Mouse (Mus musculus) forebrain, embryonic 12.5 days (tissue): ENCODE measurements around the gene Nsmce1. TPM values are rescaled to one million over a fixed set of nuclear protein-coding genes. Genes with fewer than 3 reads are reported as not detected.

Source experiments
- ATAC-seq: fragments of 200-750 bp; cut with Nextera tagmentation; 2 replicates; pipeline ENCODE4 v1.8.0; 2017; ENCODE audit warnings: moderate TSS enrichment; ENCODE audit not compliant: low FRiP score
- H3K27ac ChIP-seq: fragments of 300-500 bp; sonication (generic); 2 replicates; pipeline ENCODE4 v1.5.1; 2016; ENCODE audit warnings: mild to moderate bottlenecking
- H3K27me3 ChIP-seq: fragments of 300-500 bp; sonication (generic); 2 replicates; pipeline ENCODE4 v1.6.1; 2016; ENCODE audit warnings: mild to moderate bottlenecking
- H3K36me3 ChIP-seq: fragments of 300-500 bp; sonication (generic); replicated peaks from 2 replicates; pipeline ENCODE4 v1.6.1; 2016; ENCODE audit warnings: mild to moderate bottlenecking
- H3K4me1 ChIP-seq: fragments of 300-500 bp; sonication (generic); 2 replicates; pipeline ENCODE4 v1.6.1; 2016
- H3K4me2 ChIP-seq: fragments of 300-500 bp; sonication (generic); 2 replicates; pipeline ENCODE4 v1.6.1; 2016; ENCODE audit warnings: mild to moderate bottlenecking, moderate library complexity
- H3K4me3 ChIP-seq: fragments of 300-500 bp; sonication (generic); replicated peaks from 2 replicates; pipeline ENCODE4 v1.5.1; 2016; ENCODE audit warnings: mild to moderate bottlenecking
- H3K9ac ChIP-seq: fragments of 300-500 bp; sonication (generic); 2 replicates; pipeline ENCODE4 v1.6.1; 2016; ENCODE audit warnings: mild to moderate bottlenecking
- H3K9me3 ChIP-seq: fragments of 300-500 bp; sonication (generic); 2 replicates; pipeline ENCODE4 v1.6.1; 2016
- WGBS: fragments of 180-500 bp; shearing (Covaris S2); methylation state at CpG from one replicate; pipeline ENCODE4 v1.1.7; 2016; 5-methylcytosine and 5-hydroxymethylcytosine counted together
- polyA plus RNA-seq: library from polyadenylated mRNA; unstranded; fragments of >200 nt; fragmentation: Nextera tagmentation; extraction: Ambion mirVana; gene quantifications from 2 replicates; pipeline ENCODE4 v1.2.1, GENCODE M21; 2016

Gene Nsmce1
- 113 and 114 TPM in 2 replicates for polyA plus RNA-seq

DNA sequence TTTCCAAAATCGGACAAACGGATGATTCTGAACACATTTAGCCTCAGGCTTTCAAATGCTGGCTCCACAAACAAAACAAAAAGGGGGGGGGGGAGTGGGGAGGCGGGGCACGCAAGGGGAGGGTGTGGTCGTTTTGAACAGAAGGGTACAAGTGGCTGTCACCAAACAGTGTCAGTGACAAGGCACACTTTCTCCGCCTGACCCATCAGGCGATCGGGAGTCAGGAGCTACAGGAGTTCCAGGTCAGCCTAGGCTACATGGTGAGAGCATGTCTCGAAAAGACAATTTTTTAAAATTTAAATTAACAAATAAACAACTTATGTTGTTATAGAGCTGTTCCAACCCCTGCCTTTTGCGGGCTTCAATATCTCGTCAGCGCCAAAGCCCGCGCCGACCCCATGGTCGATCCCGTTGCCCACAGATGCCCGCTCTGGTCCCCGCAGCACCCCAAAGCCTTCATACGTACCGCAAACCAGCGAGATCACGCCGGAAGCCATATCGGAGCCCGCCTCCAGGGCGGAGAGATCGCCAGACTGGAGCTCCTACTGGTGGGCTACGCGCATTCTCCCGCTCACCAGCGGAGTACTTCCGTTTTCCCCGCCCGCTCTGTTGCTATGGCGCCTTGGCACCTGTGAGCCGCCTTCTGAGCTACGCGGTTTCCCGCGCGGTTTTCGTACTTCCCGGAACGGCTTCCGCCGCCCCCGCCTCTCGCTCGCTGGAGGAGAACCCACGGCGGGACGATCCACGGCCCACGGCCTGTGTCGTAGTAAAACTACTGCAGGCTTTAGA, at the start of gene Nsmce1:
Gene Nsmce1 (minus strand): TSS at position 650 of the 789 bp plus-strand sequence.
- Histone ChIP-seq H3K4me1 (peaks cover 21% of the 10 kb centered on the region), H3K36me3 (no peaks in the 10 kb centered on the region), H3K27ac (peak within 1 kb of the TSS; percentile 85), H3K4me3 (peak within 1 kb of the TSS; percentile 55), H3K4me2 (peak within 1 kb of the TSS; percentile 69), H3K9ac (peak within 1 kb of the TSS; percentile 76), H3K9me3 (no peaks in the 10 kb centered on the region), H3K27me3 (peaks cover 8% of the 10 kb centered on the region; the same call in 1 of the 2 replicates)
- under 1% methylated on average over 56 of the region's 56 CpGs for WGBS
- ATAC-seq, result peak; percentile 99

DNA sequence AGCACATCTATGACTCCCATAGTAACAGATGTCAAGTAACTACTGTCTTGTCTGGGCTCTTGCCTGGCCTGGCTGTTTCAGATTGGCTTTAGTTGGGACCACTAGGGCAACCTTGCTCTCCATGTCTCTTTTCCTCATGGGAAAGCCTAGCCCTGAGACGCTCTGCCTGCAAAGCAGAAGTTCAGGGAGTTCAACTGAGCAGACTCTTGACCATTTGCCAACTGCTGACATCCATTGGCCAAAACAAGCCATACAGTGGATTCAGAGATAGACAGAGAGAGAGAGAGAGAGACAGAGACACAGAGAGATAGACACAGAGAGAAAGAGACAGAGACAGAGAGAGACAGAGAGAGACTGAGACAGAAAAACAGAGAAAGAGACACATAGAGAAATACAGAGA, 49.6 kb upstream of the Nsmce1 start:
- Histone ChIP-seq H3K27ac (no peak overlapping the region), H3K9me3 (no peaks in the 10 kb centered on the region), H3K9ac (no peak overlapping the region), H3K4me2 (no peak overlapping the region), H3K4me3 (no peak overlapping the region), H3K36me3 (no peaks in the 10 kb centered on the region), H3K4me1 (peaks cover 7% of the 10 kb centered on the region; the same call in 1 of the 2 replicates), H3K27me3 (peaks cover 9% of the 10 kb centered on the region; the same call in 1 of the 2 replicates)
- ATAC-seq, result no peak
- 81% methylated on average over 1 of the region's 1 CpGs for WGBS

DNA sequence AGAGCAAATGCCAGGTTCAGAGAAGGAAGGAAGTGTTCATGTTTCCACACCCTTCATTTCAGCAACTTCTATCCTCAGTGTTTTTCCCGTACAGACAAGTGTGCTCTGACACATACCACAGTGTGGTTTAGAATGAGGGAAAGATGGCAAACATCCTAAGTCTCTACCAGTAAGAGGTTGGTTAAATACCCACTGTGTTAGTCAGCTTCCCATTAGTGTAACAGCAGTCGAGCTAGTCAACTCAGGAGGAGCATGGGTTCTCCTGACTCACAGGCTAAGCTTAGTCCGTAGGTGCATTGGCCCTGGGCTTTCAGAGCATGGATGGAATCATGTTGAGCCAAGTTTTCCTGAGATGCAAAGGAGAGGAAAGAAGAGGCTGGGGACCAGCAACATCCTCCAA, 48.0 kb upstream of the Nsmce1 start:
- H3K9me3 ChIP-seq, result no peaks in the 10 kb centered on the region
- H3K4me2 ChIP-seq, result no peak overlapping the region
- peaks cover 7% of the 10 kb centered on the region; the same call in 1 of the 2 replicates for H3K4me1 ChIP-seq
- no peaks in the 10 kb centered on the region for H3K36me3 ChIP-seq
- peaks cover 9% of the 10 kb centered on the region; the same call in 1 of the 2 replicates for H3K27me3 ChIP-seq
- no peak overlapping the region for H3K4me3 ChIP-seq
- no peak overlapping the region for H3K27ac ChIP-seq
- 89% methylated on average over 3 of the region's 3 CpGs for WGBS
- H3K9ac ChIP-seq, result no peak overlapping the region
- no peak for ATAC-seq

- no peak overlapping the region for H3K4me2 ChIP-seq
- no peaks in the 10 kb centered on the region for H3K36me3 ChIP-seq
- H3K9ac ChIP-seq, result no peak overlapping the region
- H3K9me3 ChIP-seq, result no peaks in the 10 kb centered on the region
- H3K4me3 ChIP-seq, result no peak overlapping the region
- no peaks in the 10 kb centered on the region for H3K4me1 ChIP-seq
- H3K27me3 ChIP-seq, result no peaks in the 10 kb centered on the region
- no peak for ATAC-seq
- no peak overlapping the region for H3K27ac ChIP-seq
- 93% methylated on average over 9 of the region's 9 CpGs for WGBS
These were observed 36.6 kb upstream of the Nsmce1 start for GRCm38 (mm10) chr7:125527901-125528580.

GRCm38 (mm10) chr7:125527186-125527585, 35.8 kb upstream of the Nsmce1 start:
- Histone ChIP-seq H3K4me1 (no peaks in the 10 kb centered on the region), H3K36me3 (no peaks in the 10 kb centered on the region), H3K4me2 (no peak overlapping the region), H3K27me3 (no peaks in the 10 kb centered on the region), H3K9me3 (no peaks in the 10 kb centered on the region), H3K27ac (no peak overlapping the region), H3K4me3 (no peak overlapping the region), H3K9ac (no peak overlapping the region)
- WGBS, result 88% methylated on average over 6 of the region's 6 CpGs
- ATAC-seq, result no peak

DNA sequence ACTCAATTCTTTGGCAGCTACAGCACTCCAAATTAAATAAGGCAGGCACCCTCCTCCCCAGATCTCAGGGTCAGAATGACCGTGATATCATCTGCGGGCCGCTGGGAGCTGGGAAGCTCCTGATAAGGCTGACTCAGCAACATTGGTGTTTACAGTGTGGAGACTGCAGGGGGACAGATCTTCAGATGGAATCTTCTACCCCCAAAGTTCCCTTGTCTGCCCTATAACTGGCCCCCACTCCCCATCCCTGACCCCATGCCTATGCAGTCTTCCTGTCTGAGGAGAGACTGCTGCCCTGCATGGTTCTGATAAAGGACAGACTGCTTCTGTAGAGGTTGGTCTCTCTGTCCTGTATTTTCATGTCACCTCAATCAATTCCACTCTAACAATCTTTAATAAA, 31.7 kb upstream of the Nsmce1 start:
- no peaks in the 10 kb centered on the region for H3K27me3 ChIP-seq
- H3K9me3 ChIP-seq, result no peaks in the 10 kb centered on the region
- H3K9ac ChIP-seq, result no peak overlapping the region
- H3K4me3 ChIP-seq, result no peak overlapping the region
- WGBS, result 78% methylated on average over 3 of the region's 3 CpGs
- no peak for ATAC-seq
- H3K4me2 ChIP-seq, result no peak overlapping the region
- no peak overlapping the region for H3K27ac ChIP-seq
- H3K4me1 ChIP-seq, result no peaks in the 10 kb centered on the region
- no peaks in the 10 kb centered on the region for H3K36me3 ChIP-seq

DNA sequence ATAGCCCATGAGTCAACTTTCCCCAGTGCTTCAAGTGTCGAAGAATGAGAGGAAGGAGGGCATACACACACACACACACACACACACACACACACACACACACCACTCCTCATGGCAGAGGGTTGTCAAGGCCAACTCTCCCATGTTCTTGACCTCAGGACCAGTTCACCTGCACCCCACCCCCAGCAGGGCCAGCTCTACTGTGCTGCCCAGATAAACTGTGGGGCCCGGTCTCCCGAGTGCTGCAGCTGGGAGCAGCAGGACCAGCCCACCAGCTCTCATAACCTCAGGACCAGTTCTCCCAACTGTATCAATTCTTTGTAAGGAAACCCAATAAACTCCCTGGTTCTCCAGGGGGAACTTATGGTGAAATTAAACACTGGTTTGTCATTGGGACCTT, 28.3 kb upstream of the Nsmce1 start:
- 88% methylated on average over 3 of the region's 3 CpGs for WGBS
- Histone ChIP-seq H3K4me3 (no peak overlapping the region), H3K4me2 (no peak overlapping the region), H3K27me3 (no peaks in the 10 kb centered on the region), H3K27ac (no peak overlapping the region), H3K36me3 (no peaks in the 10 kb centered on the region), H3K9ac (no peak overlapping the region), H3K4me1 (no peaks in the 10 kb centered on the region), H3K9me3 (no peaks in the 10 kb centered on the region)
- no peak for ATAC-seq

DNA sequence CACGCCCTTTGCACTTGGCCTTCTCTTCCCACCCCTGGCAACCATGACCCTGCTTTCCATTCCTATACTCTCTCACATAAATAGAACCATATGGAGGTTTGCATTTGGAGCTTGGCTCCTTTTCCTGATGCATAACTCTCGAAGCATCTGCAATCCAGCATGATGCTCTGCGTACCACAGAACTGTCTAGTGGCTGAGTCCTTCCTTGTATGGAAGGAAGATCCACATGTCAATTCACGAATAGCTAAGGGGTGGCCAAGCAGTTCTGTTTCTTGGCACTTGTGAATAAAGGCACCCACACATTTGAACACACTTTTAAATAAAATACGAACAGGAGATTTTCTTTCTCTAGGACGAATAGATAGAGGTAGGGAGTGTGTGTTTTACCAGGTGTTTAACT, 26.1 kb upstream of the Nsmce1 start:
- Histone ChIP-seq H3K9me3 (no peaks in the 10 kb centered on the region), H3K4me2 (no peak overlapping the region), H3K4me1 (no peaks in the 10 kb centered on the region), H3K9ac (no peak overlapping the region), H3K4me3 (no peak overlapping the region), H3K36me3 (no peaks in the 10 kb centered on the region), H3K27ac (no peak overlapping the region), H3K27me3 (no peaks in the 10 kb centered on the region)
- WGBS, result 80% methylated on average over 6 of the region's 6 CpGs
- ATAC-seq, result no peak

GRCm38 (mm10) chr7:125516723-125517122, 25.3 kb upstream of the Nsmce1 start:
- no peak overlapping the region for H3K4me3 ChIP-seq
- H3K27ac ChIP-seq, result no peak overlapping the region
- no peaks in the 10 kb centered on the region for H3K27me3 ChIP-seq
- H3K9me3 ChIP-seq, result no peaks in the 10 kb centered on the region
- 91% methylated on average over 8 of the region's 8 CpGs for WGBS
- no peak for ATAC-seq
- no peaks in the 10 kb centered on the region for H3K4me1 ChIP-seq
- H3K9ac ChIP-seq, result no peak overlapping the region
- no peak overlapping the region for H3K4me2 ChIP-seq
- H3K36me3 ChIP-seq, result no peaks in the 10 kb centered on the region

- H3K27ac ChIP-seq, result no peak overlapping the region
- 73% methylated on average over 5 of the region's 5 CpGs for WGBS
- H3K36me3 ChIP-seq, result no peaks in the 10 kb centered on the region
- H3K27me3 ChIP-seq, result no peaks in the 10 kb centered on the region
- H3K4me2 ChIP-seq, result no peak overlapping the region
- H3K9ac ChIP-seq, result no peak overlapping the region
- no peaks in the 10 kb centered on the region for H3K4me1 ChIP-seq
- no peak overlapping the region for H3K4me3 ChIP-seq
- no peak for ATAC-seq
- H3K9me3 ChIP-seq, result no peaks in the 10 kb centered on the region
These were observed 23.9 kb upstream of the Nsmce1 start for GRCm38 (mm10) chr7:125515081-125515853.

GRCm38 (mm10) chr7:125511852-125512251, 20.5 kb upstream of the Nsmce1 start:
- 86% methylated on average over 2 of the region's 2 CpGs for WGBS
- Histone ChIP-seq H3K4me2 (no peak overlapping the region), H3K9me3 (no peaks in the 10 kb centered on the region), H3K27me3 (no peaks in the 10 kb centered on the region), H3K36me3 (no peaks in the 10 kb centered on the region), H3K4me3 (no peak overlapping the region), H3K9ac (no peak overlapping the region), H3K4me1 (no peaks in the 10 kb centered on the region), H3K27ac (no peak overlapping the region)
- ATAC-seq, result no peak

- Histone ChIP-seq H3K27me3 (no peaks in the 10 kb centered on the region), H3K27ac (no peak overlapping the region), H3K4me3 (no peak overlapping the region), H3K4me1 (no peaks in the 10 kb centered on the region), H3K9me3 (no peaks in the 10 kb centered on the region), H3K36me3 (no peaks in the 10 kb centered on the region), H3K9ac (no peak overlapping the region), H3K4me2 (no peak overlapping the region)
- ATAC-seq, result no peak
- whole genome bisulfite sequencing, result 93% methylated on average over 5 of the region's 5 CpGs
These were observed 20.0 kb upstream of the Nsmce1 start for GRCm38 (mm10) chr7:125511432-125511831.
